Mouse (Mus musculus) spleen, adult 2 months (tissue): ENCODE results near the gene Fxyd6.

Source experiments
- CTCF ChIP-seq: fragments of 200-500 bp; IDR thresholded peaks from 2 replicates; pipeline ENCODE4 v1.5.1; 2011; ENCODE audit warnings: mild to moderate bottlenecking, inconsistent platforms; ENCODE audit not compliant: insufficient read depth, insufficient read length, insufficient replicate concordance; ENCODE audit errors: extremely low read depth
- POLR2A ChIP-seq: fragments of 200-500 bp; IDR thresholded peaks from 2 replicates; pipeline ENCODE4 v1.6.1; 2011; ENCODE audit warnings: low read depth, low read length, inconsistent platforms

GRCm38 (mm10) chr9:45422761-45423298 lies 52.8 kb downstream of the Fxyd6 start:
- TF ChIP-seq CTCF = no peak
- TF ChIP-seq POLR2A = no peak
